Mouse (Mus musculus) urinary bladder, postnatal 10 days (tissue): ENCODE results near the gene A730061H03Rik.

Experiments used
- DNase-seq: peaks from one replicate; pipeline ENCODE4 v3.0.0; 2022; ENCODE audit warnings: low spot score

A730061H03Rik gene

GRCm38 (mm10) chr14:55581981-55582681 is 21.9 kb upstream of the A730061H03Rik start:
- no peak for DNase-seq

DNA sequence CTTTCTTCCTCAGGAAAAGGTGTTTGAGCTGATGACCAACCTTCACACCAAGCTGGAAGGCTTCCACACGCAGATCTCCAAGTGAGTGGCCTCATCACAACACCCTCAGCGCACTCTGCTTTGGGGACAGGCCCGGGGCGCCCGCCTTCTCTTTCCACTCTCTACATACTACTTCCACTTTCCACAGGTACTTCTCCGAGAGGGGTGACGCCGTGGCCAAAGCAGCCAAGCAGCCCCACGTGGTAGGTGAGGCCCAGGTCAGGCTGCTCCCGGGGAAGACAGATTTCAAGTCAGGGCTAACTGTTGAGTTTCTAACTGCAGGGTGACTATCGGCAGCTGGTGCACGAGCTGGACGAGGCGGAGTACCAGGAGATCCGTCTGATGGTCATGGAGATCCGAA is 20.5 kb upstream of the A730061H03Rik start:
- DNase-seq, result no peak

- DNase-seq, result no peak
Observed at GRCm38 (mm10) chr14:55579511-55580496, 19.6 kb upstream of the A730061H03Rik start.

GRCm38 (mm10) chr14:55578668-55579269 is 18.6 kb upstream of the A730061H03Rik start:
- DNase-seq, result no peak

DNA sequence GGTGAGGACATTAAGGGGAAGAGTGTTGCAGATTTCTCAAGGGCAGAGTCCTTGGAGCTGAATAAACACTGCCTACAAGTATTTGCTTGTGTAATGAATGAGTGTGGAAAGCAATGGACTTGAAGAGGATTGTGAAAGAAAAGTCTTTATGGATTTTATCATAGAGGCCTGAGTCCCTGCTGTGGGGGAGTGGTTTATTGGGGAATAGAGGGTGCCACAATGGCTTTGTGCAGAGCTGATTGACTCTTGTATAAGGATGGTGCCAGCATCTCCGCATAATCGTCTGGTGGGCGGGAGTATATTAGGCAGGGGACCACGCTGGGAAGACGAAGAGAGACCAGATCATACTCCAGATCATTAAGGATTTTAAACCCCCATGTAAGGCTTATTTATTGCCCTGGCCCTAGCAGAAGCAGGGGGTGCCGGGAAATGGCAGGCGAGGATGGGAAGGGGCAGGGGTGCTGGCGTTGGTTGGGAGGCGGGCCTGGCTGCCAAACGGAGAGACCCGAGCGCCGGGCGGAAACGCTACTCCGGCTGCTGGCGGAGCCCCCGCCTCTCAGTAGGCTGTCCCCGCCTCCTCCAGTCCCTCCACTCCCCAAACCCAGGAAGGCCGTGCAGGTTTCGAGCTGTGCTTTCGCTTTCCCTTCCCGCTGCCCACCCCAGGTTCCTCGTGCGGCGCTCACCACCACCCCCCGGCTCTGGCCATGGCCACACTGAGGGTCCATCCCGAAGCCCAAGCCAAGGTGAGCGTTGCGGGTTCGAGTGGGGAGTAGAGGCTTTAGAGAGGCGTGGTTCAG is 17.9 kb upstream of the A730061H03Rik start, which contains the start of gene Psme1:
Gene Psme1 (plus strand): TSS at position 253 of the 797 bp plus-strand sequence.
- peak; percentile 30 for DNase-seq

- DNase-seq, result no peak
Observed at GRCm38 (mm10) chr14:55576376-55576775, 16.2 kb upstream of the A730061H03Rik start.

GRCm38 (mm10) chr14:55575711-55576110 is 15.5 kb upstream of the A730061H03Rik start:
- no peak for DNase-seq

- no peak for DNase-seq
Observed at GRCm38 (mm10) chr14:55575302-55575701, 15.1 kb upstream of the A730061H03Rik start, which contains the start of gene Fitm1. Gene Fitm1 (plus strand): TSS chr14:55575617.

- no peak for DNase-seq
Observed at GRCm38 (mm10) chr14:55571760-55572159, 11.6 kb upstream of the A730061H03Rik start.

- no peak for DNase-seq
Observed at GRCm38 (mm10) chr14:55570588-55570987, 10.4 kb upstream of the A730061H03Rik start.

- no peak for DNase-seq
Observed at GRCm38 (mm10) chr14:55567496-55567895, 7.3 kb upstream of the A730061H03Rik start.

GRCm38 (mm10) chr14:55565748-55566147 is 5.5 kb upstream of the A730061H03Rik start:
- no peak for DNase-seq

- DNase-seq, result no peak
Observed at GRCm38 (mm10) chr14:55563249-55563648, 3.0 kb upstream of the A730061H03Rik start.

GRCm38 (mm10) chr14:55561860-55562259 is 1.7 kb upstream of the A730061H03Rik start:
- DNase-seq, result no peak

- DNase-seq, result peak; percentile 66
Observed at GRCm38 (mm10) chr14:55559799-55560201, 406 bp downstream of the A730061H03Rik start, which contains the start of gene Dcaf11. Gene Dcaf11 (plus strand): TSS chr14:55560006.

DNA sequence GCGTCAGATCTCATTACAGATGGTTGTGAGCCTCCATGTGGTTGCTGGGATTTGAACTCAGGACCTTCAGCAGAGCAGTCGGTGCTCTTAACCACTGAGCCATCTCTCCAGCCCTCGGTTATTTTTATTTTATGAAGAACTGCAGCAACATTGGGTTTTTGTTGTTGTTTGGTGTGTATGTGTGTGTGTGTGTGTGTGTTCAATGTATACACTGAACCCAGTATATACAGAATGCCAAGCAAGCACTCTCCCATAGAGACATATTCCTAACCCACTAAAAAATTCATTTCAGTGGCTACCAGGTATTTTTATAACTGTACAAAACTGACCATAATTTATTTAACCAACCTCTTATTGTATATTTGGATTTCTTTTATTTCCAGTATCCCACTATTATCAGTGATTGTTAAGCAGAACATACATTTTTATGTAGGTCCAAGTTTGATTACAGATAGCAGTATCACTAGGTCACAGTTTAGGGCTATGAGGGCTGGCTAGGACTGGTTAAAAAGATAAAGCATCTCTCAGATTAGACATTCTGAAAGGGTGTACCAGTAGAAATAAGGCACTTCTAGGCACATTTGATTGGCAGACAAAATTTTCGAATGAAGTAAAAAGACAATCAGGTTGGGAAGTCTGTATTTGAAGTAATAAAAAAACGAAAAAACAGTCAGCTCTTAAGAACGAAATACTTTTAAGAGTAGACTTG is 1.3 kb downstream of the A730061H03Rik start:
- no peak for DNase-seq

DNA sequence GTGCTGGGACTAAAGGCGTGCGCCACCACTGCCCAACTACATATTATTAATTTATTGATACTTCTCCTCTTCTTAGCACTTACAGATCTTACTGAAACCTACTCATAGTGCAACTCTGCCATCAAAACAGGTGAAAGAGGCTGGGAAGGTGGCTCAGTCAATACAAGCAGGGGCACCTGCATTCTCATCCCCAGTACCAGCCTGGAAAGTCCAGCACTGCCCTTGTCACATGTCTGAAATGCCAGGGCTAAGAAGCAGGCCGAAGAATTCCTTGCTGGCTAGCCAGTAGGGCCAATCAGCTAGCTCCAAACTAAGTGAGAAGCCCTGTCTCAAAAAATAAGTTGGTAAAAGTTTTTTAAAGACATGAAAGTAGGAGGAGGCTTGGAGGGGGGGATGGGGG is 2.6 kb downstream of the A730061H03Rik start:
- DNase-seq, result no peak

GRCm38 (mm10) chr14:55557003-55557402 is 3.2 kb downstream of the A730061H03Rik start:
- DNase-seq, result peak; percentile 60

- no peak for DNase-seq
Observed at GRCm38 (mm10) chr14:55555788-55556187, 4.4 kb downstream of the A730061H03Rik start.

DNA sequence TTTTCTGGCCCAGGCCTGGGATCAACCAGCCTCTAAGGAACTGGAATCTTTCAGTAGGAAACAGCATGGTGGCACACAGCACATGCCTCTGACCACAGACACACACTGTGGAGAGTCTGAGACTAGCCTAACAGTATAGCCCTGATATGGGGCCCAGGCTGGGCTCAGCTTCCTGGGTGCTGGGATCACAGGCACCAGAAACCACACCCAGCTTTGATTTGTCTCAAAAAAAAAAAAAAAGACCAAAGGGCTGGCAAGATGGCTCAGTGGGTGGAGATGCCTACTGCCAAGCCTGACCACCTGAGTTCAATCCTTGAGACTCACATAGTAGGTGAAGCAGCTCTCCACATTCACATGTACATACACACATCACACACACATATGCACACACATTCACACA is 5.6 kb downstream of the A730061H03Rik start:
- DNase-seq, result no peak

- no peak for DNase-seq
Observed at GRCm38 (mm10) chr14:55551794-55552193, 8.4 kb downstream of the A730061H03Rik start.
